Mouse (Mus musculus): ENCODE measurements around the gene Eri3. TPM values are rescaled to one million over a fixed set of nuclear protein-coding genes. Genes with fewer than 3 reads are reported as not detected.

Gene Eri3
- total and polyA plus RNA-seq, 3 experiments, result 20.7 to 151 (median 54.3) TPM

DNA sequence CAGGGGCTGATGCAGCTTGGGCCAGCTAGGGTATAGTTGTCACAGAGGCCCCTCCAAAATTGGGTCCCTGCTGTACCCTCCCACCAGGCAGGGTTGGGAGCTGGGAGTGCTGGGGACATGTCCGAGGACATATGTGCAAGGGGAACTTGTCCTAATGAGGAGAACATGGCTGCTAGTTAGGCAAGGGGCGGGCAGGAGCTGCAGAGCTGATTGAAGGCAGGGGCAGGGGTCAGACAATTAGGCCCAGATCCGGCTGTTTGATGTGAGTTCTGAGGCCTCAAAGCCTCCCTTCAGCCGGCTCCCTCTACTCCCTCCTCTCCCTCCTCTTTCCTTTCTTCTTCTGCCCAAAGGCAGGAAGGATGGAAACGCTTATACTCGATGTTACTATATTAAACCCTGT lies 106.8 kb downstream of the Eri3 start:
- ATAC-seq (ENCODE audit: extremely low read depth, insufficient number of reproducible peaks, low FRiP score, poor library complexity, severe bottlenecking) (no peak), DNase-seq (ENCODE audit: low spot score) (no peak)
- no peaks in the 10 kb centered on the region for H3K9me3 ChIP-seq (replicated peaks)
- TF ChIP-seq CTCF (IDR thresholded peaks at IDR 0.05; ENCODE audit: low read depth, low read length) (no peak), GATA2 (IDR thresholded peaks at IDR 0.05; ENCODE audit: borderline replicate concordance, low read depth, low read length) (no peak), TAL1 (conservative IDR thresholded peaks at IDR 0.05; ENCODE audit: low read depth, low read length) (no peak), POLR2AphosphoS5 (IDR thresholded peaks at IDR 0.05; ENCODE audit: insufficient replicate concordance, low read depth, low read length) (no peak), GATA1 (IDR thresholded peaks at IDR 0.05; ENCODE audit: borderline replicate concordance, low read length) (no peak)
- peaks cover 10% of the 10 kb centered on the region for H3K4me1 ChIP-seq (ENCODE audit: insufficient read depth, low read depth, low read length)
- no peaks in the 10 kb centered on the region for H3K27me3 ChIP-seq (ENCODE audit: insufficient read depth, low read length)
- H3K36me3 ChIP-seq (replicated peaks), result peaks cover 85% of the 10 kb centered on the region
- H3K4me3 ChIP-seq (ENCODE audit: low read depth, low read length), result no peak overlapping the region

DNA sequence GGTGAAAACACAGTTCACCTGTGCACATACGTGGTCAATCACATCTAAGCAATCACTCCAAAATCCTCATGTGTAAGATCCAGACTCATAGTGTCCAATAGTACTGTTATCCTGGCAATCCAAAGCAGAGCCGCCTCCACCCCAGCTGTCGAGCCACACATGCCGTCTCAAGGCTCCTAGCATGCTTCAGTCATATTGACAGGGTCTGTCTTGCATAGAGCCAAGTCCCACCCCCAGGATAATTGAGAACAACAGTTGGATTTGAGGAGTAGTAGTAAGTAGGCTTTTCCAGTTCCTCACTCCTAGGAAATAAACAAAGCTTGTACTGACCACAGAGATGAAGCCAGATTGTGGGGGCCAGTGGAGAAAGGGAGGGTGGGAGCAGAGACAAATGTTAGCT lies 107.5 kb downstream of the Eri3 start:
- no peak for ATAC-seq (ENCODE audit: extremely low read depth, insufficient number of reproducible peaks, low FRiP score, poor library complexity, severe bottlenecking)
- no peak overlapping the region for H3K4me3 ChIP-seq (ENCODE audit: low read depth, low read length)
- peaks cover 83% of the 10 kb centered on the region for H3K36me3 ChIP-seq (replicated peaks)
- no peaks in the 10 kb centered on the region for H3K9me3 ChIP-seq (replicated peaks)
- H3K4me1 ChIP-seq (ENCODE audit: insufficient read depth, low read depth, low read length), result peaks cover 5% of the 10 kb centered on the region
- H3K27me3 ChIP-seq (ENCODE audit: insufficient read depth, low read length), result no peaks in the 10 kb centered on the region
- TF ChIP-seq GATA2 (IDR thresholded peaks at IDR 0.05; ENCODE audit: borderline replicate concordance, low read depth, low read length) (no peak), POLR2AphosphoS5 (IDR thresholded peaks at IDR 0.05; ENCODE audit: insufficient replicate concordance, low read depth, low read length) (no peak), GATA1 (IDR thresholded peaks at IDR 0.05; ENCODE audit: borderline replicate concordance, low read length) (no peak), CTCF (IDR thresholded peaks at IDR 0.05; ENCODE audit: low read depth, low read length) (no peak), TAL1 (conservative IDR thresholded peaks at IDR 0.05; ENCODE audit: low read depth, low read length) (no peak)
- no peak for DNase-seq (ENCODE audit: low spot score)

DNA sequence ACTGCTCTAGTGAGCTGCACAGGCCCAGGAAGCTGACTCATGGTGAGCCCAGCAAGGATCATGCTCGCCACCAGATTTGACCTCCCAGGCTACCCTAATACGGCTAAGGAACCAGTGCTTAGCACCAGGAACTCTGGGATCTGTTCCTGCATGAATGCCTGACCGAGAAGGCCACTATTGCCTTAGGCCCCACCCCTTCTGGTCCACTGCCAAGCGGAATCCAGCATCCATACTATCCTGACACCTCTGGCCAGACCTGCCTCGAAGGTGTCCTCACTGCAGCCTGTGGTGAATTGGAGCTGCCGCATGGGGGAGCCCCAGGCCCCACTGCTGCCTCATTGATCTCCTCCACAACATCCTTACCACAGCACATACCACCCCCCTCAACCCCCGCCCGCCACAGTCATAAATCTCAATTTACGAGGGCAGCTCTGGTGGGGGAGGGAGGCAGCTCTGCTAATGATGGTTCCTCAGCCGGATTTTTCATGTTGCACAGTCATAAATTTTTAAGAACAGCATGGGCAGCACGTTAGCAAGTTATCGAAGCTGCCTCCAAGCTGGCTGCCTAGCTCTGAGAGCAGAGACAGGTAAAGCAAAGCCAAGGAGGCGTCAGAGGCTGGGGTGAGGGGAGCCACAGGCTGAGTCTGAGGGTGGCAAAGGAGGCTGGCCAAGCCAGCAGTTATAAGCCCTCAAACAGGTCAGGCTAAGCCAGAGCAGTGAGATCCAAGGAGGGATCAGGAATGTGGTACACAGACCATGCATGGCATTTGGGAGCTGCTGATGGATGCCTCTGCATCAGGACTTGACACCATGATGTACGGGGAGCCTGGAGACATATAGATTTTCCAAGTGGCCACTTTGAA lies 108.6 kb downstream of the Eri3 start:
- Histone ChIP-seq H3K4me3 (ENCODE audit: low read depth, low read length) (no peak overlapping the region), H3K27me3 (ENCODE audit: insufficient read depth, low read length) (no peaks in the 10 kb centered on the region), H3K36me3 (replicated peaks) (peaks cover 81% of the 10 kb centered on the region), H3K4me1 (ENCODE audit: insufficient read depth, low read depth, low read length) (peaks cover 3% of the 10 kb centered on the region; the same call in 1 of the 2 replicates), H3K9me3 (replicated peaks) (no peaks in the 10 kb centered on the region)
- TF ChIP-seq CTCF (IDR thresholded peaks at IDR 0.05; ENCODE audit: low read depth, low read length) (peak; percentile 21; the same call in 1 of the 2 replicates), GATA1 (IDR thresholded peaks at IDR 0.05; ENCODE audit: borderline replicate concordance, low read length) (no peak), GATA2 (IDR thresholded peaks at IDR 0.05; ENCODE audit: borderline replicate concordance, low read depth, low read length) (no peak), POLR2AphosphoS5 (IDR thresholded peaks at IDR 0.05; ENCODE audit: insufficient replicate concordance, low read depth, low read length) (no peak), TAL1 (conservative IDR thresholded peaks at IDR 0.05; ENCODE audit: low read depth, low read length) (no peak)
- DNase-seq (ENCODE audit: low spot score) (no peak), ATAC-seq (ENCODE audit: extremely low read depth, insufficient number of reproducible peaks, low FRiP score, poor library complexity, severe bottlenecking) (no peak)

DNA sequence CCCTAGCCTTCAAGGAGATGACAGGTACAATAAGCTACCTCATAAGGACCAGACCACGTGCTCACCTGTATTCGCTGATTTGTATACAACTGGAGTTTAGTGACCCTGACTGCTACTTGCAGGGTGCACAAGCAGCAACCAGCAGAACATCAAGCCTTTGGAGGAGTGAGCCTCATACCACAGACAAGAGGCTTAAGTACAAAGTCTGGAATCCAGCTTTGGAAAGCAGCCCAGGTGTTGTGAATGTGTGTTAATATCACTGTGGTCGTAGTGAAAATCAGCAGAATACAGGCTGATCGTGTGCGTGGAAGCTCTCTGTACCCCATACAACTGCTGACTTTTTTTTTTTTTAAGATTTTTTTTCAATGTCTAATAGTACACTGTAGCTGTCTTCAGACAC lies 109.8 kb downstream of the Eri3 start:
- TF ChIP-seq TAL1 (conservative IDR thresholded peaks at IDR 0.05; ENCODE audit: low read depth, low read length) (no peak), GATA1 (IDR thresholded peaks at IDR 0.05; ENCODE audit: borderline replicate concordance, low read length) (no peak), CTCF (IDR thresholded peaks at IDR 0.05; ENCODE audit: low read depth, low read length) (no peak), POLR2AphosphoS5 (IDR thresholded peaks at IDR 0.05; ENCODE audit: insufficient replicate concordance, low read depth, low read length) (no peak), GATA2 (IDR thresholded peaks at IDR 0.05; ENCODE audit: borderline replicate concordance, low read depth, low read length) (no peak)
- no peak for DNase-seq (ENCODE audit: low spot score)
- peaks cover 73% of the 10 kb centered on the region for H3K36me3 ChIP-seq (replicated peaks)
- peaks cover 3% of the 10 kb centered on the region; the same call in 1 of the 2 replicates for H3K4me1 ChIP-seq (ENCODE audit: insufficient read depth, low read depth, low read length)
- no peaks in the 10 kb centered on the region for H3K27me3 ChIP-seq (ENCODE audit: insufficient read depth, low read length)
- no peaks in the 10 kb centered on the region for H3K9me3 ChIP-seq (replicated peaks)
- H3K4me3 ChIP-seq (ENCODE audit: low read depth, low read length), result no peak overlapping the region
- no peak for ATAC-seq (ENCODE audit: extremely low read depth, insufficient number of reproducible peaks, low FRiP score, poor library complexity, severe bottlenecking)

DNA sequence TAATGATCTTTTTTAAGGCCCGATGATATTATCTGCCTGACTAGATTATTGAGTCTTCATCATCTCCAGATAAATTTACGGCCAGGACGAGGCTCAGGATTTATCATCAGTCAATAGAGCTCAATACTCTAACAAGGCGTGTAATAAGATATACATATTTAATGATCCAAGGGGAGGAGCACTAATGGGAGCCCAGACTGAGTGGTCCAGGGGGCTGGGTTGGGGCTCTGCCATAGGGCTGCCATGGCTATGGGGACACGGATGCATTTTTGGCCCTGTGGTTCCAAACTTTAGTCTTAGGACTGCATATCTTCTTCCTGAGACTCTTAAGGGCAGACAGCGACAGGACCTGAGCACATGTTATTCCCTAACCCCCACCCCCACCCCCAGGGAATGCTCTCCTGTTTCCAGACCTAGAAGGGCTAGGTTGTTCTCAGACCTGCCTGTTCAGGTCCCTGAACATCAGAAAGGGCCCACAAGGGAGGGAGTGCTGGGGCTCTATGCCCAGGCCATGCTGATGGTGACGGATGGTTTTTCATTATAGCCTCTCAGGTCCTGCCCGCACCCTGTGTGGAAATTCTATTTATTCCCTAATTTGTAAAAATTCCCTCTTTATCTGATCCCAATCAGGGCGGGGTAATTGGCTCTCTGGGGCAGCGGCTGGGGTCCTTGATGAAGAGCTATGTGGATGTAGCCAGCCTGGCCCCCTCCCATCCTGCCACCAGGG lies 114.4 kb downstream of the Eri3 start:
- H3K27me3 ChIP-seq (ENCODE audit: insufficient read depth, low read length), result no peaks in the 10 kb centered on the region
- TF ChIP-seq GATA1 (IDR thresholded peaks at IDR 0.05; ENCODE audit: borderline replicate concordance, low read length), result no peak
- TF ChIP-seq GATA2 (IDR thresholded peaks at IDR 0.05; ENCODE audit: borderline replicate concordance, low read depth, low read length), result no peak
- TF ChIP-seq POLR2AphosphoS5 (IDR thresholded peaks at IDR 0.05; ENCODE audit: insufficient replicate concordance, low read depth, low read length), result no peak
- TF ChIP-seq TAL1 (conservative IDR thresholded peaks at IDR 0.05; ENCODE audit: low read depth, low read length), result no peak
- TF ChIP-seq CTCF (IDR thresholded peaks at IDR 0.05; ENCODE audit: low read depth, low read length), result no peak
- ATAC-seq (ENCODE audit: extremely low read depth, insufficient number of reproducible peaks, low FRiP score, poor library complexity, severe bottlenecking) (no peak), DNase-seq (ENCODE audit: low spot score) (no peak)
- H3K9me3 ChIP-seq (replicated peaks), result no peaks in the 10 kb centered on the region
- peaks cover 49% of the 10 kb centered on the region for H3K36me3 ChIP-seq (replicated peaks)
- no peaks in the 10 kb centered on the region for H3K4me1 ChIP-seq (ENCODE audit: insufficient read depth, low read depth, low read length)
- no peak overlapping the region for H3K4me3 ChIP-seq (ENCODE audit: low read depth, low read length)

DNA sequence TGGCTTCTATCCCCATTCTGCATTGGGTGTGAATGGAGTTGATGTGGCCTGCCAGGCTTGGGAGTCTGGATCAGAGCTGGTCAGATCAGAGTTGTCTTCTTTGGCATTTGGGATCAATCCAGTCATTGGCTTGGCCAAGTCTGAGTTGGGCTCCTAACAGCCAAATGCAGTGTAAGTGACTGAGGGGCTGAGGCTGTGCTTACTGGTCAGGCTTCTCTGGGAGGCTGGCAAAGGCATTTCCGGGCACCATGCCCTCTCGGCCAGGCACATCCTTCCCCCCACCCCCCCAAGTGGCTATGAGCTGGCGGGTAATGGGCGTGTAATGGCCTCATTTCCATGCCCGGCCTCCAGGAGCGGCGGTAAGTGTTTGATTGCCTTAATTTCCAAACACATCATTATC lies 115.4 kb downstream of the Eri3 start:
- ATAC-seq (ENCODE audit: extremely low read depth, insufficient number of reproducible peaks, low FRiP score, poor library complexity, severe bottlenecking) (no peak), DNase-seq (ENCODE audit: low spot score) (no peak)
- Histone ChIP-seq H3K27me3 (ENCODE audit: insufficient read depth, low read length) (no peaks in the 10 kb centered on the region), H3K9me3 (replicated peaks) (no peaks in the 10 kb centered on the region), H3K36me3 (replicated peaks) (peaks cover 50% of the 10 kb centered on the region), H3K4me1 (ENCODE audit: insufficient read depth, low read depth, low read length) (no peaks in the 10 kb centered on the region), H3K4me3 (ENCODE audit: low read depth, low read length) (no peak overlapping the region)
- TF ChIP-seq CTCF (IDR thresholded peaks at IDR 0.05; ENCODE audit: low read depth, low read length) (no peak), GATA2 (IDR thresholded peaks at IDR 0.05; ENCODE audit: borderline replicate concordance, low read depth, low read length) (no peak), TAL1 (conservative IDR thresholded peaks at IDR 0.05; ENCODE audit: low read depth, low read length) (no peak)

Data from G1E (cell line).